Mouse (Mus musculus) small intestine, adult 2 months (tissue): ENCODE measurements around the gene Gm5244.

Experiments
- CTCF ChIP-seq: fragments of 200-500 bp; IDR thresholded peaks from 2 replicates; pipeline ENCODE4 v1.5.1; 2012; ENCODE audit warnings: low read depth, mild to moderate bottlenecking, control low read depth, inconsistent platforms, low read length, moderate library complexity, mixed read lengths; ENCODE audit not compliant: insufficient replicate concordance, insufficient read length; ENCODE audit errors: extremely low read depth
- POLR2A ChIP-seq: fragments of 200-500 bp; IDR thresholded peaks from 2 replicates; pipeline ENCODE4 v1.6.1; 2012; ENCODE audit warnings: low read depth, mild to moderate bottlenecking, control low read depth, inconsistent platforms, low read length, moderate library complexity

- TF ChIP-seq POLR2A (no peak), CTCF (no peak)
Measured at GRCm38 (mm10) chr19:12797071-12797470, 49.4 kb upstream of the Gm5244 start.
